Mouse (Mus musculus) T-helper 1 cell (primary cell): ENCODE measurements around the gene Rps18.

Source experiments
- in situ Hi-C: fragments of 300-600 bp; cut with MboI, MseI; formaldehyde crosslinking; loops from one replicate; pipeline ENCODE4 v1.15.1; 2025; ENCODE audit warnings: high pct_unique_total_duplicates

Gene Rps18

GRCm38 (mm10) chr17:33925406-33926116 is 30.2 kb downstream of the Rps18 start:
- in situ Hi-C loops: no loop called here

- in situ Hi-C loops: no loop called here
Observed at GRCm38 (mm10) chr17:33924577-33925283, 31.1 kb downstream of the Rps18 start.

- in situ Hi-C loops: no loop called here
Observed at GRCm38 (mm10) chr17:33921361-33921760, 34.4 kb downstream of the Rps18 start.

- in situ Hi-C loops: no loop called here
Observed at GRCm38 (mm10) chr17:33920282-33921097, 35.3 kb downstream of the Rps18 start.

- in situ Hi-C loops: no loop called here
Observed at GRCm38 (mm10) chr17:33919351-33920281, 36.2 kb downstream of the Rps18 start.

GRCm38 (mm10) chr17:33918293-33919203 is 37.3 kb downstream of the Rps18 start:
- in situ Hi-C loops: no loop called here

GRCm38 (mm10) chr17:33917656-33918292 is 38.0 kb downstream of the Rps18 start:
- in situ Hi-C loops: no loop called here

GRCm38 (mm10) chr17:33916847-33917655 is 38.8 kb downstream of the Rps18 start:
- in situ Hi-C loops: no loop called here

- in situ Hi-C loops: no loop called here
Observed at GRCm38 (mm10) chr17:33916294-33916693, 39.5 kb downstream of the Rps18 start.

GRCm38 (mm10) chr17:33915671-33916250 is 40.0 kb downstream of the Rps18 start, which contains the start of the genes Tapbp and Zbtb22:
Gene Tapbp (plus strand): TSS chr17:33915899.
Gene Zbtb22 (plus strand): TSS chr17:33915904.
- in situ Hi-C loops: no loop called here

- in situ Hi-C loops: no loop called here
Observed at GRCm38 (mm10) chr17:33914969-33915391, 40.8 kb downstream of the Rps18 start.

- in situ Hi-C loops: no loop called here
Observed at GRCm38 (mm10) chr17:33913905-33914304, 41.9 kb downstream of the Rps18 start.

- in situ Hi-C loops: no loop called here
Observed at GRCm38 (mm10) chr17:33913264-33913663, 42.5 kb downstream of the Rps18 start.

- in situ Hi-C loops: no loop called here
Observed at GRCm38 (mm10) chr17:33911813-33912414, 43.9 kb downstream of the Rps18 start.

- in situ Hi-C loops: no loop called here
Observed at GRCm38 (mm10) chr17:33911052-33911812, 44.6 kb downstream of the Rps18 start.

- in situ Hi-C loops: no loop called here
Observed at GRCm38 (mm10) chr17:33910346-33911051, 45.3 kb downstream of the Rps18 start.
